Mouse (Mus musculus) embryo, embryonic 9.5 days (tissue): ENCODE results near the gene Heg1.

ENCODE experiments used
- DNase-seq: peaks from one replicate; pipeline ENCODE4 v3.0.0-alpha.2; 2017; ENCODE audit errors: extremely low spot score

Heg1 gene

GRCm38 (mm10) chr16:33820269-33821178, 136.4 kb downstream of the Heg1 start:
- DNase-seq: peak; percentile 86
